Mouse (Mus musculus) E14TG2a.4 (cell line): ENCODE measurements at regions not wholly inside any gene's neighbourhood (a gene's known extent, or its start where the extent isn't known, plus 50 kb on each side); places are given as distances from the start of the nearest gene placed in this dataset.

Experiments used
- CTCF ChIP-seq: conservative IDR thresholded peaks from 2 replicates; pipeline ENCODE4 v1.5.1; 2014; ENCODE audit warnings: low read length
- NANOG ChIP-seq: IDR thresholded peaks from 2 replicates; pipeline ENCODE4 v1.6.1; 2014; ENCODE audit warnings: borderline replicate concordance, low read length, mixed read lengths

DNA sequence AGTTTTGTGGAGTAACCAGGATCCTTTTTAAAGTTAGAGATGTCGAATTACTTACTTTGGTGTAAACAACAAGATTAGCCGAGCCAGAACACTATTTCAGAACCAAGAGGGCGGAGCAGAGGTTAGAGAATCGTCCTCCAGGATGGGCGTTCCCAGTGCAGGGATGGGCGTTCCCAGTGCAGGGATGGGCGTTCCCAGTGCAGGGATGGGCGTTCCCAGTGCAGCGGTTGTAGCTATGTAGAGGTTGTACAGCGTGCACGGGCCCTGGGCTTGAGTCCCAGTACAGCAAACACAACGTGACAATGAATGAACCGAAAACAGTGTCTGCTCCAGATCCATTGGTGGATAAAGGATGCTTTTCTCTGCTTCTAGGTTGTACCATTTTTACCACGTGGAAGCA lies 125.8 kb upstream of the Tbc1d5 start:
- TF ChIP-seq CTCF (no peak), NANOG (no peak)
